Comparison of ENCODE assay signal across 26 mouse cellular contexts in genomic region chr8:110731346-110731859, GRCm38 (mm10). TPM values are rescaled to one million over a fixed set of nuclear protein-coding genes. Genes with fewer than 3 reads are reported as not detected.
DNase-seq lines count a peak whose midpoint lies in the region; TF ChIP-seq lines count a peak whose summit lies in the region.
"Had no signal": no experiment of that assay in that cellular context is flagged by ENCODE, and none has a peak within 500 bp of the region (broad histone marks: within the 10 kb centered on the region; RNA-seq: fewer than 3 reads in every experiment).

No protein-coding gene starts in this region.

- no peak for TF ChIP-seq CTCF in cerebellum, adult 2 months (IDR thresholded peaks at IDR 0.05; ENCODE audit: borderline replicate concordance, insufficient read depth, low read depth, low read length)

- DNase-seq in cerebellum, adult 11-12 months = peak; percentile 57
- no peak for DNase-seq in cerebellum, postnatal 4 days (ENCODE audit: low spot score in 2 of 2)
- DNase-seq in brain, adult 2 months (ENCODE audit: low read depth, low spot score) = peak; percentile 81
- peak; percentile 49 to 59 for DNase-seq in cerebellum, adult 2 months
- peak; percentile 54 for DNase-seq in cerebellum, adult 9-11 months
- DNase-seq in gastrocnemius, adult 8-10 months (ENCODE audit: low spot score in 2 of 2) = no peak
- DNase-seq in T-cell, adult 2 months (ENCODE audit: low spot score) = no peak
- DNase-seq in kidney, postnatal 4 days = no peak
- DNase-seq: adrenal gland, adult 8-10 months; adrenal gland, postnatal 25 days; B cell, adult 2 months; forebrain, postnatal 0 days; gastrocnemius, postnatal 14 days; heart, adult 18-20 months; heart, postnatal 10 days; heart, postnatal 36 days; kidney, adult 2 months had no signal

- H3K4me3 ChIP-seq in cerebellum, adult 2 months (replicated peaks; ENCODE audit: insufficient read depth, low read depth, low read length) = no peak overlapping the region
- H3K4me3 ChIP-seq: embryonic facial prominence, embryonic 12.5 days; embryonic facial prominence, embryonic 15.5 days; heart, embryonic 12.5 days; heart, embryonic 15.5 days; hindbrain, embryonic 10.5 days; hindbrain, embryonic 13.5 days; intestine, embryonic 15.5 days had no signal

- WGBS in cerebellum, adult 2 months = 29% methylated on average over 8 of the region's 8 CpGs

- H3K27ac ChIP-seq in cerebellum, adult 2 months (ENCODE audit: insufficient read depth, low read length) = peak overlapping the region; percentile 19
- H3K27ac ChIP-seq: embryonic facial prominence, embryonic 12.5 days; embryonic facial prominence, embryonic 15.5 days; heart, embryonic 15.5 days; hindbrain, embryonic 10.5 days; hindbrain, embryonic 13.5 days; intestine, embryonic 15.5 days had no signal

- no peaks in the 10 kb centered on the region for H3K27me3 ChIP-seq in cerebellum, adult 2 months (ENCODE audit: control insufficient read depth, insufficient read depth, low read length)
- H3K27me3 ChIP-seq: CH12.LX; embryonic facial prominence, embryonic 12.5 days; embryonic facial prominence, embryonic 15.5 days; heart, embryonic 12.5 days; heart, embryonic 15.5 days; hindbrain, embryonic 13.5 days; intestine, embryonic 15.5 days; Patski had no signal

- peaks cover 23% of the 10 kb centered on the region for H3K4me1 ChIP-seq in cerebellum, adult 2 months (ENCODE audit: control insufficient read depth, insufficient read depth, low read length)
- H3K4me1 ChIP-seq: intestine, embryonic 15.5 days had no signal

- no peak for TF ChIP-seq POLR2A in cerebellum, adult 2 months (IDR thresholded peaks at IDR 0.05; ENCODE audit: borderline replicate concordance, insufficient read depth, low read length)

RNA-seq across cellular contexts. Expression of gene Mtss1l, which starts 10.1 kb away (rescaled TPM):
- 257 and 288 TPM in 2 replicates for polyA plus RNA-seq in cerebellum, adult 2 months (2012; rRNA removed)
- 100 to 1,000 TPM; 120 to 134 (median 124) TPM for total RNA-seq in gastrocnemius, adult 8-10 months (2022)

Comparison
In these comparisons a context has a peak if more than half of its experiments do, and no peak if none do; other contexts are left out.
1. DNase-seq: peak in cerebellum, adult 11-12 months (single experiment), brain, adult 2 months (single experiment), cerebellum, adult 2 months (2 of 2) and cerebellum, adult 9-11 months (single experiment); none in cerebellum, postnatal 4 days (0 of 2), gastrocnemius, adult 8-10 months (0 of 2), T-cell, adult 2 months (single experiment) and kidney, postnatal 4 days (0 of 2).